Mouse (Mus musculus): ENCODE measurements at regions not wholly inside any gene's neighbourhood (a gene's known extent, or its start where the extent isn't known, plus 50 kb on each side); places are given as distances from the start of the nearest gene placed in this dataset.

DNA sequence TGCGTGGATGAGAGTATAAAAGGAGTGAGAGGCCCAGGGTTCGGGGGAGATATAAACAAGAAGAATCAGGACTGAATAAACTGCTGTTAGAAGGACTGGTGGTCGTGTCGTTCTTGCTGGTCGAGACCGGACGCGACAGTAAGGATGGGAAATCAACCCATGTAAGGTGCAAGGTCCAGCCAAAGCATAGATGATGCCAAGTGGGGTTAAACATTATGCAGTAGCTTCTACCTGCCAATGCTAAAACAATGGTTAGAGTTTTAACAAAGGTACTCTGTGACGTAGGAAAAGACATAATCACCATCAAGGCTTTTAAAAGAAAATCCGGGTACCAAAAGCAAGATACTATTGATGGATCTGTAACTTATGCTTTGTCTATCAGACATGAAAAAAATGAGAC lies 58.4 kb upstream of the Tmc1 start:
- no peak for DNase-seq (ENCODE audit: low spot score in 2 of 2)

DNA sequence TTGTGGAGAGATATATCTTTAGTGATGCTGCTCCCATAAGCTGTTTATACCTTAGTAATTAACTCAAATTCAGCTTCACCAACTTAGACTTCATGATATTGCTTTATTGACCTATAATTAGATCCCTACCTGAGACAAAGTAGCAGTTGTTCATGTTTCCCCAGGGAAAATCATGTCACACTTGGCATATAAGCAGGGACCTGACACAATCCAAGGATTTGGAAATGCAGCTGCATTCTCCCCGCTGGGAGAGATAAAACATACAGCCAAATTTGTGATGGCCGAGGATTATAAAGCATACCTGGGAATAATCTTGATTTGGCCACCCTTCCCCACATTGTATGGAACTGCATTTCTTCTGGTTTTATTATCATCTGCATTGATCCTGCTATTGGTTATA lies 55.6 kb upstream of the Tmc1 start:
- DNase-seq (ENCODE audit: low spot score in 2 of 2), result no peak

DNA sequence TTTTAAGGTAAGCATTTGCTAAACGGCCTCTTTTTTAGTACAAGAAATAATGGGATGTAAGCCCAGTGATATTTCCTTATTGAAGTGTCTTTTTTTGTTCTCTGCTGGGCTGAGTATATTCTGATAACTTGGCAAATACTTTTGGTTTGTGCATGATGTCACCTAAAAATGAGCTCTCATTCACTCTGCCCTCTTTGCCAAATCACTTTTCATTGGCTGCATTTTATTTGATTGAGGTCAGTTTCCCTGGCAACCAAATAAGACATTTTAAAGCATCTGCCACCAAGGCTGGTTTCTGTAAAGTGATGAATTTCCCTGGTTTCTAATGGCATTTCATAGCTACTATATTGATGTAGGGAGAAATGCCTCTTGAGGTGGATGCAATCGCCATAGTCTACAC lies 50.4 kb upstream of the Tmc1 start:
- DNase-seq (ENCODE audit: low spot score in 2 of 2), result no peak

Measured in thymus, postnatal 10 days (tissue).